Mouse (Mus musculus) thymus, adult 18-20 months (tissue): ENCODE data around the gene Cacng1.

Experiments used
- DNase-seq, 2 experiments: peaks; one replicate each; pipeline ENCODE4 v3.0.0; 2022; ENCODE audit warnings: mixed read lengths in 2 of 2

Cacng1 gene

GRCm38 (mm10) chr11:107716332-107716938 lies at the start of gene Cacng1:
Cacng1 (minus strand) TSS chr11:107716522.
- DNase-seq: no peak

- no peak for DNase-seq
Measured at GRCm38 (mm10) chr11:107762688-107763460, 46.6 kb upstream of the Cacng1 start.

GRCm38 (mm10) chr11:107761790-107762500 lies 45.6 kb upstream of the Cacng1 start:
- DNase-seq: no peak

GRCm38 (mm10) chr11:107760001-107760400 lies 43.7 kb upstream of the Cacng1 start:
- DNase-seq: no peak

- no peak for DNase-seq
Measured at GRCm38 (mm10) chr11:107759516-107759915, 43.2 kb upstream of the Cacng1 start.

- no peak for DNase-seq
Measured at GRCm38 (mm10) chr11:107749114-107749513, 32.8 kb upstream of the Cacng1 start.

GRCm38 (mm10) chr11:107748243-107749035 lies 32.1 kb upstream of the Cacng1 start:
- no peak for DNase-seq

- DNase-seq: no peak
Measured at GRCm38 (mm10) chr11:107743100-107743499, 26.8 kb upstream of the Cacng1 start.

- no peak for DNase-seq
Measured at GRCm38 (mm10) chr11:107738418-107739099, 22.2 kb upstream of the Cacng1 start.

- DNase-seq: no peak
Measured at GRCm38 (mm10) chr11:107737886-107738285, 21.6 kb upstream of the Cacng1 start.

- no peak for DNase-seq
Measured at GRCm38 (mm10) chr11:107734133-107734532, 17.8 kb upstream of the Cacng1 start.

- no peak for DNase-seq
Measured at GRCm38 (mm10) chr11:107731498-107731897, 15.2 kb upstream of the Cacng1 start.

- no peak for DNase-seq
Measured at GRCm38 (mm10) chr11:107730940-107731339, 14.6 kb upstream of the Cacng1 start.

- DNase-seq: no peak
Measured at GRCm38 (mm10) chr11:107729141-107729540, 12.8 kb upstream of the Cacng1 start.

- no peak for DNase-seq
Measured at GRCm38 (mm10) chr11:107728073-107728863, 11.9 kb upstream of the Cacng1 start.

- DNase-seq: no peak
Measured at GRCm38 (mm10) chr11:107724603-107725002, 8.3 kb upstream of the Cacng1 start.

- DNase-seq: no peak
Measured at GRCm38 (mm10) chr11:107721057-107721456, 4.7 kb upstream of the Cacng1 start.

GRCm38 (mm10) chr11:107720264-107721021 lies 4.1 kb upstream of the Cacng1 start:
- DNase-seq: no peak

GRCm38 (mm10) chr11:107714368-107714767 lies 2.0 kb downstream of the Cacng1 start:
- DNase-seq: no peak

- DNase-seq: no peak
Measured at GRCm38 (mm10) chr11:107710379-107710778, 5.9 kb downstream of the Cacng1 start.
